In the genomic region with DNA sequence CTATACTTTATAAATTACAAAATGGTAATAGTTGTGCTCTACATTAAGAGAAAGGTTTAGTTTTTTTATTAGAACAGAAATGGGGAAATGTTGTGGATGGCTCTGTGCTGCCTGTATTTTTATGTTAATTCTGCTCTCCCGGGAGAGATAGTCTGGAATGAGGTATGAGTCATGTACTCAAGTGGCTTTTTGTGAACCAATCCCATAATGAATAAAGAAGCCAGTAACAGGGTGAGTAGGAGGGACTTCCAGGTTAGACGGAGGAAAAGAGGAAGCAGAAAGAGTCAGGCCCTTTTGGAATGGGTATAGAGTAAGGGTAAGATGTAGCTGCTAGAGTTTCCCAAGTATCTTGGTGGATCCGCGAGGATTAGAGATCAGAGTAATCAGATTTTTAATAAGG, we compare ENCODE assay signal across 17 mouse cellular contexts. TPM values are rescaled to one million over a fixed set of nuclear protein-coding genes. Genes with fewer than 3 reads are reported as not detected.
"Had no signal": no experiment of that assay in that cellular context is flagged by ENCODE, and none has a peak within 500 bp of the region (broad histone marks: within the 10 kb centered on the region; RNA-seq: fewer than 3 reads in every experiment).

No protein-coding gene starts in this region.

- H3K4me3 ChIP-seq: left cerebral cortex, adult 2 months; limb, embryonic 10.5 days; midbrain, embryonic 10.5 days; neural tube, embryonic 13.5 days had no signal

- H3K9me3 ChIP-seq: limb, embryonic 10.5 days; midbrain, embryonic 10.5 days; neural tube, embryonic 13.5 days had no signal

- H3K27me3 ChIP-seq: neural tube, embryonic 13.5 days had no signal

- H3K9ac ChIP-seq: lung, embryonic 14.5 days; neural tube, embryonic 13.5 days had no signal

- DNase-seq: kidney, postnatal 25 days; lung, embryonic 14.5 days; midbrain, embryonic 14.5 days; retina, postnatal 1 day; right cerebral cortex, postnatal 4 days; spleen, adult 18-20 months; thymus, adult 18-20 months; thymus, postnatal 14 days had no signal

- H3K27ac ChIP-seq: left cerebral cortex, adult 2 months; limb, embryonic 10.5 days; midbrain, embryonic 10.5 days; neural tube, embryonic 13.5 days had no signal

- H3K4me2 ChIP-seq: liver, embryonic 11.5 days; lung, embryonic 14.5 days; neural tube, embryonic 13.5 days had no signal

- H3K4me1 ChIP-seq: midbrain, embryonic 10.5 days; neural tube, embryonic 13.5 days had no signal

RNA-seq across cellular contexts. Expression of a gene that starts 37.7 kb away (rescaled TPM):
- total RNA-seq: megakaryocyte, adult 5-6 weeks; monocyte, adult 5-6 weeks had no signal
- polyA plus RNA-seq: limb, embryonic 10.5 days; liver, embryonic 11.5 days; liver, embryonic 16.5 days; midbrain, embryonic 10.5 days; midbrain, embryonic 14.5 days; stomach, embryonic 14.5 days had no signal

RNA-seq across cellular contexts. Expression of a gene that starts 44.9 kb away (rescaled TPM):
- total RNA-seq: megakaryocyte, adult 5-6 weeks; monocyte, adult 5-6 weeks had no signal
